Mouse (Mus musculus) kidney, embryonic 15.5 days (tissue): ENCODE data around the gene Erg28. TPM values are rescaled to one million over a fixed set of nuclear protein-coding genes. Genes with fewer than 3 reads are reported as not detected.

Experiments used
- ATAC-seq: fragments of 200-750 bp; cut with Nextera tagmentation; replicated peaks from 2 replicates; pipeline ENCODE4 v1.8.0; 2017; ENCODE audit warnings: moderate TSS enrichment; ENCODE audit not compliant: low FRiP score
- H3K27ac ChIP-seq: fragments of 300-500 bp; sonication (generic); 2 replicates; pipeline ENCODE4 v1.5.1; 2015; ENCODE audit warnings: mild to moderate bottlenecking, inconsistent platforms
- H3K27me3 ChIP-seq: fragments of 300-500 bp; sonication (generic); 2 replicates; pipeline ENCODE4 v1.6.1; 2015; ENCODE audit warnings: inconsistent platforms
- H3K36me3 ChIP-seq: fragments of 300-500 bp; sonication (generic); 2 replicates; pipeline ENCODE4 v1.6.1; 2015; ENCODE audit warnings: inconsistent platforms
- H3K4me1 ChIP-seq: fragments of 300-500 bp; sonication (generic); 2 replicates; pipeline ENCODE4 v1.6.1; 2015; ENCODE audit warnings: inconsistent platforms
- H3K4me2 ChIP-seq: fragments of 300-500 bp; sonication (generic); 2 replicates; pipeline ENCODE4 v1.6.1; 2015; ENCODE audit warnings: moderate library complexity, mild to moderate bottlenecking, inconsistent platforms
- H3K4me3 ChIP-seq: fragments of 300-500 bp; sonication (generic); replicated peaks from 2 replicates; pipeline ENCODE4 v1.5.1; 2015; ENCODE audit warnings: mild to moderate bottlenecking, inconsistent platforms
- H3K9ac ChIP-seq: fragments of 300-500 bp; sonication (generic); 2 replicates; pipeline ENCODE4 v1.6.1; 2015; ENCODE audit warnings: mild to moderate bottlenecking, inconsistent platforms
- H3K9me3 ChIP-seq: fragments of 300-500 bp; sonication (generic); replicated peaks from 2 replicates; pipeline ENCODE4 v1.6.1; 2016; ENCODE audit warnings: inconsistent platforms
- WGBS: fragments of 180-500 bp; shearing (Covaris S2); methylation state at CpG from one replicate; pipeline ENCODE4 v1.1.7; 2015; ENCODE audit warnings: mixed read lengths; 5-methylcytosine and 5-hydroxymethylcytosine counted together
- polyA plus RNA-seq: library from polyadenylated mRNA; unstranded; fragments of >200 nt; fragmentation: Nextera tagmentation; extraction: Ambion mirVana; gene quantifications from 2 replicates; pipeline ENCODE4 v1.2.1, GENCODE M21; 2015

Gene Erg28
- polyA plus RNA-seq, 1 experiment from 2014 or later, result 117 TPM

- Histone ChIP-seq H3K36me3 (peaks cover 35% of the 10 kb centered on the region), H3K4me2 (no peak overlapping the region), H3K9me3 (no peaks in the 10 kb centered on the region), H3K27me3 (no peaks in the 10 kb centered on the region), H3K27ac (no peak overlapping the region), H3K4me1 (no peaks in the 10 kb centered on the region), H3K4me3 (no peak overlapping the region), H3K9ac (no peak overlapping the region)
- peak; percentile 60; the same call in 1 of the 2 replicates for ATAC-seq
- 77% methylated on average over 7 of the region's 7 CpGs for WGBS
Observed at GRCm38 (mm10) chr12:85848164-85848958, 24.0 kb upstream of the Erg28 start.

GRCm38 (mm10) chr12:85839371-85840000 is 15.1 kb upstream of the Erg28 start:
- ATAC-seq, result no peak
- no peak overlapping the region for H3K27ac ChIP-seq
- WGBS, result 89% methylated on average over 12 of the region's 12 CpGs

GRCm38 (mm10) chr12:85837765-85838164 is 13.4 kb upstream of the Erg28 start:
- H3K36me3 ChIP-seq, result peaks cover 17% of the 10 kb centered on the region; the same call in 1 of the 2 replicates
- 92% methylated on average over 2 of the region's 2 CpGs for WGBS
- no peak overlapping the region for H3K27ac ChIP-seq
- no peak overlapping the region for H3K9ac ChIP-seq
- H3K4me2 ChIP-seq, result no peak overlapping the region
- no peak for ATAC-seq
- H3K27me3 ChIP-seq, result no peaks in the 10 kb centered on the region
- no peaks in the 10 kb centered on the region for H3K4me1 ChIP-seq
- no peaks in the 10 kb centered on the region for H3K9me3 ChIP-seq
- H3K4me3 ChIP-seq, result no peak overlapping the region

More at GRCm38 (mm10) chr12:85839371-85840000, 15.1 kb upstream of the Erg28 start:
- no peak overlapping the region for H3K4me2 ChIP-seq
- no peaks in the 10 kb centered on the region for H3K4me1 ChIP-seq
- peaks cover 15% of the 10 kb centered on the region; the same call in 1 of the 2 replicates for H3K36me3 ChIP-seq
- H3K9me3 ChIP-seq, result no peaks in the 10 kb centered on the region
- no peak overlapping the region for H3K4me3 ChIP-seq
- no peak overlapping the region for H3K9ac ChIP-seq
- no peaks in the 10 kb centered on the region for H3K27me3 ChIP-seq

- no peak overlapping the region for H3K4me3 ChIP-seq
- no peak for ATAC-seq
- no peak overlapping the region for H3K9ac ChIP-seq
- WGBS, result 87% methylated on average over 2 of the region's 2 CpGs
- H3K4me1 ChIP-seq, result no peaks in the 10 kb centered on the region
- no peaks in the 10 kb centered on the region for H3K27me3 ChIP-seq
- H3K36me3 ChIP-seq, result peaks cover 31% of the 10 kb centered on the region; the same call in 1 of the 2 replicates
- H3K27ac ChIP-seq, result no peak overlapping the region
- H3K4me2 ChIP-seq, result no peak overlapping the region
- no peaks in the 10 kb centered on the region for H3K9me3 ChIP-seq
Observed at GRCm38 (mm10) chr12:85834543-85834942, 10.2 kb upstream of the Erg28 start.

GRCm38 (mm10) chr12:85830691-85831090 is 6.3 kb upstream of the Erg28 start:
- no peak for ATAC-seq
- WGBS, result 93% methylated on average over 3 of the region's 3 CpGs
- no peak overlapping the region for H3K9ac ChIP-seq
- no peaks in the 10 kb centered on the region for H3K27me3 ChIP-seq
- no peak overlapping the region for H3K27ac ChIP-seq
- 0 out of 2 replicates have a peak, but pooled peaks cover under 1% of the 10 kb centered on the region for H3K4me1 ChIP-seq
- H3K4me3 ChIP-seq, result no peak overlapping the region
- no peaks in the 10 kb centered on the region for H3K9me3 ChIP-seq
- peaks cover 41% of the 10 kb centered on the region for H3K36me3 ChIP-seq
- H3K4me2 ChIP-seq, result no peak overlapping the region

GRCm38 (mm10) chr12:85829866-85830265 is 5.5 kb upstream of the Erg28 start:
- Histone ChIP-seq H3K27ac (no peak overlapping the region), H3K36me3 (peaks cover 41% of the 10 kb centered on the region), H3K9ac (no peak overlapping the region), H3K9me3 (no peaks in the 10 kb centered on the region), H3K4me3 (no peak overlapping the region), H3K4me1 (0 out of 2 replicates have a peak, but pooled peaks cover 6% of the 10 kb centered on the region), H3K27me3 (no peaks in the 10 kb centered on the region), H3K4me2 (no peak overlapping the region)
- ATAC-seq, result no peak
- 84% methylated on average over 3 of the region's 3 CpGs for WGBS

GRCm38 (mm10) chr12:85828856-85829255 is 4.5 kb upstream of the Erg28 start:
- Histone ChIP-seq H3K4me3 (no peak overlapping the region), H3K27me3 (no peaks in the 10 kb centered on the region), H3K27ac (no peak overlapping the region), H3K9me3 (no peaks in the 10 kb centered on the region), H3K4me2 (no peak overlapping the region), H3K9ac (no peak overlapping the region), H3K36me3 (peaks cover 41% of the 10 kb centered on the region), H3K4me1 (peaks cover 8% of the 10 kb centered on the region)
- ATAC-seq, result no peak
- WGBS, result 97% methylated on average over 3 of the region's 3 CpGs

GRCm38 (mm10) chr12:85825822-85826221 is 1.5 kb upstream of the Erg28 start:
- Histone ChIP-seq H3K9me3 (no peaks in the 10 kb centered on the region), H3K9ac (no peak overlapping the region), H3K4me3 (peak overlapping the region; percentile 62), H3K36me3 (peaks cover 27% of the 10 kb centered on the region), H3K27me3 (no peaks in the 10 kb centered on the region), H3K27ac (no peak overlapping the region), H3K4me1 (peaks cover 21% of the 10 kb centered on the region), H3K4me2 (peak overlapping the region; percentile 77)
- ATAC-seq, result no peak
- WGBS, result 68% methylated on average over 2 of the region's 2 CpGs

GRCm38 (mm10) chr12:85825361-85825760 is 1.0 kb upstream of the Erg28 start:
- peaks cover 21% of the 10 kb centered on the region for H3K4me1 ChIP-seq
- peak overlapping the region; percentile 61 for H3K9ac ChIP-seq
- WGBS, result 14% methylated on average over 8 of the region's 8 CpGs
- H3K4me3 ChIP-seq, result peak overlapping the region; percentile 62
- peak overlapping the region; percentile 99 for H3K27ac ChIP-seq
- no peaks in the 10 kb centered on the region for H3K27me3 ChIP-seq
- H3K4me2 ChIP-seq, result peak overlapping the region; percentile 77
- no peak for ATAC-seq
- no peaks in the 10 kb centered on the region for H3K9me3 ChIP-seq
- peaks cover 24% of the 10 kb centered on the region for H3K36me3 ChIP-seq

- peaks cover 37% of the 10 kb centered on the region for H3K36me3 ChIP-seq
- 78% methylated on average over 9 of the region's 9 CpGs for WGBS
Observed at GRCm38 (mm10) chr12:85822051-85822450, 2.3 kb downstream of the Erg28 start.

GRCm38 (mm10) chr12:85813599-85813998 is 10.8 kb downstream of the Erg28 start:
- Histone ChIP-seq H3K4me2 (no peak overlapping the region), H3K4me1 (peaks cover 9% of the 10 kb centered on the region), H3K4me3 (no peak overlapping the region), H3K27ac (no peak overlapping the region), H3K9me3 (no peaks in the 10 kb centered on the region), H3K27me3 (no peaks in the 10 kb centered on the region), H3K9ac (no peak overlapping the region), H3K36me3 (peaks cover 64% of the 10 kb centered on the region)
- 13% methylated on average over 2 of the region's 2 CpGs for WGBS
- ATAC-seq, result peak; percentile 88

More at GRCm38 (mm10) chr12:85822051-85822450, 2.3 kb downstream of the Erg28 start:
- Histone ChIP-seq H3K4me1 (peaks cover 21% of the 10 kb centered on the region), H3K4me3 (no peak overlapping the region), H3K9me3 (no peaks in the 10 kb centered on the region), H3K9ac (no peak overlapping the region), H3K27ac (no peak overlapping the region), H3K4me2 (no peak overlapping the region), H3K27me3 (no peaks in the 10 kb centered on the region)
- ATAC-seq, result no peak

GRCm38 (mm10) chr12:85811676-85812075 is 12.7 kb downstream of the Erg28 start:
- Histone ChIP-seq H3K4me1 (peaks cover 9% of the 10 kb centered on the region), H3K4me3 (no peak overlapping the region), H3K4me2 (no peak overlapping the region), H3K9me3 (no peaks in the 10 kb centered on the region), H3K9ac (no peak overlapping the region), H3K36me3 (peaks cover 50% of the 10 kb centered on the region), H3K27me3 (no peaks in the 10 kb centered on the region), H3K27ac (no peak overlapping the region)
- WGBS, result 98% methylated on average over 4 of the region's 4 CpGs
- no peak for ATAC-seq
